Mouse (Mus musculus) MEL (cell line): ENCODE measurements at regions not wholly inside any gene's neighbourhood (a gene's known extent, or its start where the extent isn't known, plus 50 kb on each side); places are given as distances from the start of the nearest gene placed in this dataset.

Source experiments
- DNase-seq: peaks from one replicate; pipeline ENCODE4 v3.0.0; 2011; ENCODE audit warnings: low read depth, low spot score
- H3K27ac ChIP-seq: 2 replicates; pipeline ENCODE4 v1.5.1; 2012; ENCODE audit warnings: low read depth, mild to moderate bottlenecking, control low read depth, low read length, moderate library complexity; ENCODE audit not compliant: control insufficient read depth
- H3K27me3 ChIP-seq, 2 experiments: fragments of 150-350 bp in 1 of 2; sonication (generic) in 1 of 2; 2 replicates each; pipeline ENCODE4 v1.6.1; 2012; ENCODE audit warnings: low read length in 2 of 2, mild to moderate bottlenecking in 2 of 2, improper control_type of control experiment in 1 of 2, moderate library complexity in 1 of 2; ENCODE audit not compliant: insufficient read depth in 2 of 2, control insufficient read depth in 1 of 2
- H3K36me3 ChIP-seq, 2 experiments: 2 replicates each; pipeline ENCODE4 v1.6.1; 2012 to 2014; ENCODE audit warnings: low read length in 2 of 2, improper control_type of control experiment in 1 of 2, inconsistent platforms in 1 of 2, mild to moderate bottlenecking in 1 of 2; ENCODE audit not compliant: insufficient read depth in 2 of 2, control insufficient read depth in 1 of 2
- H3K4me1 ChIP-seq, 2 experiments: fragments of 150-350 bp in 1 of 2; sonication (generic) in 1 of 2; 2 replicates each; pipeline ENCODE4 v1.6.1; 2012; ENCODE audit warnings: low read length in 2 of 2, improper control_type of control experiment in 1 of 2, mild to moderate bottlenecking in 1 of 2; ENCODE audit not compliant: insufficient read depth in 2 of 2, control insufficient read depth in 1 of 2
- H3K4me3 ChIP-seq, 2 experiments: fragments of 150-350 bp in 1 of 2; sonication (generic) in 1 of 2; 2 replicates each; pipeline ENCODE4 v1.5.1; 2012; ENCODE audit warnings: low read depth in 2 of 2, low read length in 2 of 2, mild to moderate bottlenecking in 2 of 2, moderate library complexity in 2 of 2, control low read depth in 1 of 2, improper control_type of control experiment in 1 of 2; ENCODE audit not compliant: control insufficient read depth in 1 of 2, insufficient read depth in 1 of 2
- H3K79me2 ChIP-seq: 2 replicates; pipeline ENCODE4 v1.6.1; 2012; ENCODE audit warnings: mild to moderate bottlenecking, low read length, moderate library complexity; ENCODE audit not compliant: control insufficient read depth, poor library complexity, insufficient read depth
- H3K9ac ChIP-seq: 2 replicates; pipeline ENCODE4 v1.6.1; 2012; ENCODE audit warnings: low read depth, mild to moderate bottlenecking, control low read depth, low read length, moderate library complexity; ENCODE audit not compliant: control insufficient read depth, poor library complexity, severe bottlenecking
- H3K9me3 ChIP-seq: fragments of 150-350 bp; sonication (generic); replicated peaks from 2 replicates; pipeline ENCODE4 v1.6.1; 2012; ENCODE audit warnings: mild to moderate bottlenecking, low read length, improper control_type of control experiment, moderate library complexity; ENCODE audit not compliant: insufficient read depth
- E2F4 ChIP-seq: IDR thresholded peaks from 2 replicates; pipeline ENCODE4 v1.6.1; 2011; ENCODE audit warnings: low read depth, low read length, improper control_type of control experiment, borderline replicate concordance
- EP300 ChIP-seq, 2 experiments: IDR thresholded peaks; 2 replicates each; pipeline ENCODE4 v1.6.1; 2011; ENCODE audit warnings: improper control_type of control experiment in 2 of 2, low read length in 2 of 2, low read depth in 1 of 2, mild to moderate bottlenecking in 1 of 2
- GABPA ChIP-seq: IDR thresholded peaks from 2 replicates; pipeline ENCODE4 v1.6.1; 2012; ENCODE audit warnings: low read depth, mild to moderate bottlenecking, inconsistent platforms, low read length, improper control_type of control experiment, moderate library complexity
- GATA1 ChIP-seq: IDR thresholded peaks from 2 replicates; pipeline ENCODE4 v1.6.1; 2011; ENCODE audit warnings: low read depth, low read length, improper control_type of control experiment
- JUND ChIP-seq: IDR thresholded peaks from 2 replicates; pipeline ENCODE4 v1.6.1; 2011; ENCODE audit warnings: low read depth, mild to moderate bottlenecking, improper control_type of control experiment, low read length
- KAT2A ChIP-seq: conservative IDR thresholded peaks from 2 replicates; pipeline ENCODE4 v1.6.1; 2012; ENCODE audit warnings: low read depth, low read length, improper control_type of control experiment, inconsistent platforms
- MAFK ChIP-seq: IDR thresholded peaks from 2 replicates; pipeline ENCODE4 v1.6.1; 2011; ENCODE audit warnings: low read depth, mild to moderate bottlenecking, low read length, improper control_type of control experiment, borderline replicate concordance
- MAX ChIP-seq: IDR thresholded peaks from 2 replicates; pipeline ENCODE4 v1.6.1; 2011; ENCODE audit warnings: low read length, improper control_type of control experiment
- MAZ ChIP-seq: IDR thresholded peaks from 2 replicates; pipeline ENCODE4 v1.6.1; 2012; ENCODE audit warnings: low read depth, mild to moderate bottlenecking, inconsistent platforms, low read length, improper control_type of control experiment
- MXI1 ChIP-seq: IDR thresholded peaks from 2 replicates; pipeline ENCODE4 v1.6.1; 2011; ENCODE audit warnings: mild to moderate bottlenecking, low read depth, low read length, improper control_type of control experiment
- MYB ChIP-seq: IDR thresholded peaks from 2 replicates; pipeline ENCODE4 v1.6.1; 2011; ENCODE audit warnings: mild to moderate bottlenecking, low read depth, low read length, improper control_type of control experiment
- MYC ChIP-seq: IDR thresholded peaks from 2 replicates; pipeline ENCODE4 v1.6.1; 2011; ENCODE audit warnings: low read depth, mild to moderate bottlenecking, low read length, improper control_type of control experiment, moderate library complexity
- POLR2A ChIP-seq, 2 experiments: IDR thresholded peaks; 2 replicates each; pipeline ENCODE4 v1.6.1; 2011 to 2012; ENCODE audit warnings: low read length in 2 of 2, mild to moderate bottlenecking in 2 of 2, control low read depth in 1 of 2, improper control_type of control experiment in 1 of 2, low read depth in 1 of 2, moderate library complexity in 1 of 2; ENCODE audit not compliant: control insufficient read depth in 1 of 2, insufficient read depth in 1 of 2, poor library complexity in 1 of 2
- POLR2AphosphoS2 ChIP-seq: IDR thresholded peaks from 2 replicates; pipeline ENCODE4 v1.6.1; 2011; ENCODE audit warnings: low read length, improper control_type of control experiment
- POLR2AphosphoS5 ChIP-seq: IDR thresholded peaks from 2 replicates; pipeline ENCODE4 v1.6.1; 2012; ENCODE audit warnings: low read depth, borderline replicate concordance, mild to moderate bottlenecking, inconsistent platforms, low read length, moderate library complexity, mixed read lengths
- SIN3A ChIP-seq: IDR thresholded peaks from 2 replicates; pipeline ENCODE4 v1.6.1; 2012; ENCODE audit warnings: low read length, improper control_type of control experiment, inconsistent platforms
- TAL1 ChIP-seq: IDR thresholded peaks from 2 replicates; pipeline ENCODE4 v1.6.1; 2012; ENCODE audit warnings: mild to moderate bottlenecking, inconsistent platforms, low read length, moderate library complexity, mixed read lengths
- TBP ChIP-seq: IDR thresholded peaks from 2 replicates; pipeline ENCODE4 v1.8.0; 2011; ENCODE audit warnings: low read depth, low read length, improper control_type of control experiment
- TCF12 ChIP-seq: IDR thresholded peaks from 2 replicates; pipeline ENCODE4 v1.6.1; 2014; ENCODE audit warnings: low read depth, mild to moderate bottlenecking, inconsistent platforms, low read length, improper control_type of control experiment, moderate library complexity
- USF1 ChIP-seq: IDR thresholded peaks from 2 replicates; pipeline ENCODE4 v1.6.1; 2014; ENCODE audit warnings: low read depth, mild to moderate bottlenecking, inconsistent platforms, low read length, improper control_type of control experiment, moderate library complexity
- USF2 ChIP-seq, 2 experiments: IDR thresholded peaks; 2 replicates each; pipeline ENCODE4 v1.6.1; 2011 to 2012; ENCODE audit warnings: improper control_type of control experiment in 2 of 2, low read length in 2 of 2, borderline replicate concordance in 1 of 2, inconsistent platforms in 1 of 2, low read depth in 1 of 2, mild to moderate bottlenecking in 1 of 2; ENCODE audit not compliant: insufficient read depth in 1 of 2
- ZC3H11A ChIP-seq: IDR thresholded peaks from 2 replicates; pipeline ENCODE4 v1.6.1; 2012; ENCODE audit warnings: low read depth, mild to moderate bottlenecking, inconsistent platforms, low read length, improper control_type of control experiment
- ZKSCAN1 ChIP-seq: IDR thresholded peaks from 2 replicates; pipeline ENCODE4 v1.6.1; 2012; ENCODE audit warnings: low read depth, mild to moderate bottlenecking, inconsistent platforms, low read length, improper control_type of control experiment, moderate library complexity
- ZNF384 ChIP-seq: IDR thresholded peaks from 2 replicates; pipeline ENCODE4 v1.6.1; 2012; ENCODE audit warnings: low read depth, mild to moderate bottlenecking, inconsistent platforms, low read length, improper control_type of control experiment

GRCm38 (mm10) chr6:52421771-52422170 is 108.5 kb downstream of the Evx1 start:
- H3K36me3 ChIP-seq = no peaks in the 10 kb centered on the region
- no peaks in the 10 kb centered on the region for H3K79me2 ChIP-seq
- no peaks in the 10 kb centered on the region for H3K27me3 ChIP-seq
- TF ChIP-seq POLR2A (IDR thresholded peaks at IDR 0.05; ENCODE audit: control insufficient read depth in 1 of 2, insufficient read depth in 1 of 2, low read depth in 1 of 2, low read length in 2 of 2, poor library complexity in 1 of 2) (no peak), USF1 (no peak), E2F4 (no peak), MYC (no peak), TAL1 (no peak), ZNF384 (no peak), JUND (no peak), MXI1 (no peak), MAFK (no peak), TBP (no peak), MYB (no peak), SIN3A (no peak), USF2 (IDR thresholded peaks at IDR 0.05; ENCODE audit: borderline replicate concordance in 1 of 2, insufficient read depth in 1 of 2, low read depth in 1 of 2, low read length in 2 of 2) (no peak), MAX (no peak), GATA1 (no peak), ZKSCAN1 (no peak)
- H3K9ac ChIP-seq = no peak overlapping the region
- no peak overlapping the region for H3K27ac ChIP-seq
- H3K9me3 ChIP-seq = no peaks in the 10 kb centered on the region
- no peaks in the 10 kb centered on the region for H3K4me1 ChIP-seq
- no peak overlapping the region for H3K4me3 ChIP-seq
- DNase-seq = no peak

DNA sequence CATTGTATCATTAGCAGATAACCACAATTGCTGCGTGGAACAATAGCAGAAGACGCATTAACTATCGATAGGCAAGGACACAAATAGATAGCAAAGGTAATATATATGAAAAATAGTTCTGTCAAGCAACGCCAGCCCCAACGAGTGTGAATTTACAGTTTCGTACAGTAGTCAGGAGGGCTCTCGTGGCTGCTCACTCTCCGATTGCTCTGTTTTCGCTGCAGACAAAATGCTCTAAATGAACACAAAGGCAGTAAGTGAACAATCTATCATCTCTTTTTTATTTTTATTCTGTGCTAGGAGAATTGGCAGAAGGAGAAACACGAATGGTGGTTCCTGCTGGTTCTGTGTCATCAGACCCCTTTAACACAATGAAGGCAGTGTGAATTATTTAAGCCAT is 109.4 kb downstream of the Evx1 start:
- TF ChIP-seq GABPA (no peak), TBP (no peak), MYB (no peak), KAT2A (no peak), MAZ (no peak), ZC3H11A (no peak), TAL1 (no peak), POLR2AphosphoS5 (no peak), POLR2A (IDR thresholded peaks at IDR 0.05; ENCODE audit: control insufficient read depth in 1 of 2, insufficient read depth in 1 of 2, low read depth in 1 of 2, low read length in 2 of 2, poor library complexity in 1 of 2) (no peak), JUND (no peak), TCF12 (no peak), EP300 (IDR thresholded peaks at IDR 0.05; ENCODE audit: low read depth in 1 of 2, low read length in 2 of 2) (no peak), E2F4 (no peak), MAFK (no peak), POLR2AphosphoS2 (no peak), MAX (no peak), GATA1 (no peak), USF2 (IDR thresholded peaks at IDR 0.05; ENCODE audit: borderline replicate concordance in 1 of 2, insufficient read depth in 1 of 2, low read depth in 1 of 2, low read length in 2 of 2) (no peak)
- H3K4me1 ChIP-seq = no peaks in the 10 kb centered on the region
- H3K9ac ChIP-seq = no peak overlapping the region
- no peak for DNase-seq
- no peaks in the 10 kb centered on the region for H3K79me2 ChIP-seq
- H3K27me3 ChIP-seq = no peaks in the 10 kb centered on the region
- no peak overlapping the region for H3K4me3 ChIP-seq
- no peaks in the 10 kb centered on the region for H3K36me3 ChIP-seq
- H3K27ac ChIP-seq = no peak overlapping the region
- no peaks in the 10 kb centered on the region for H3K9me3 ChIP-seq
